Mouse (Mus musculus) CH12.LX (cell line): ENCODE data around the gene Ccar1. TPM values are rescaled to one million over a fixed set of nuclear protein-coding genes. Genes with fewer than 3 reads are reported as not detected.
A peak's percentile ranks its signal among the peaks of the same experiment; 100 is the strongest.

Experiments
- DNase-seq: peaks from one replicate; pipeline ENCODE4 v3.0.0-alpha.2; 2013; ENCODE audit errors: extremely low read depth
- H3K27ac ChIP-seq: 2 replicates; pipeline ENCODE4 v1.5.1; 2012; ENCODE audit warnings: low read depth, mild to moderate bottlenecking, control low read depth, moderate library complexity; ENCODE audit not compliant: insufficient read depth
- H3K27me3 ChIP-seq: replicated peaks from 2 replicates; pipeline ENCODE3; 2012; ENCODE audit warnings: inconsistent platforms
- H3K36me3 ChIP-seq, 2 experiments: replicated peaks in 1 of 2; 2 replicates each; pipeline versions ENCODE3 to v1.6.1; 2012; ENCODE audit warnings: inconsistent platforms in 1 of 2, low read length in 1 of 2, mild to moderate bottlenecking in 1 of 2, mixed read lengths in 1 of 2, moderate library complexity in 1 of 2; ENCODE audit not compliant: control insufficient read depth in 1 of 2, insufficient read depth in 1 of 2
- H3K4me1 ChIP-seq, 2 experiments: 2 replicates each; pipeline ENCODE4 v1.6.1; 2012; ENCODE audit warnings: inconsistent platforms in 1 of 2, moderate library complexity in 1 of 2; ENCODE audit not compliant: insufficient read depth in 2 of 2, control insufficient read depth in 1 of 2
- H3K4me2 ChIP-seq: 2 replicates; pipeline ENCODE4 v1.6.1; 2012; ENCODE audit warnings: low read depth, mild to moderate bottlenecking, control low read depth; ENCODE audit not compliant: poor library complexity, insufficient read depth, severe bottlenecking
- H3K4me3 ChIP-seq, 3 experiments: fragments of 150-350 bp in 1 of 3; sonication (generic) in 1 of 3; replicated peaks in 1 of 3; 2 replicates each; pipeline versions ENCODE3 to v1.5.1; 2011 to 2012; ENCODE audit warnings: low read depth in 2 of 3, low read length in 2 of 3, mild to moderate bottlenecking in 2 of 3, moderate library complexity in 2 of 3, control low read depth in 1 of 3, improper control_type of control experiment in 1 of 3, inconsistent platforms in 1 of 3, mixed read lengths in 1 of 3; ENCODE audit not compliant: poor library complexity in 1 of 3
- H3K79me2 ChIP-seq: replicated peaks from 2 replicates; pipeline ENCODE4 v1.6.1; 2012; ENCODE audit warnings: mild to moderate bottlenecking, moderate library complexity; ENCODE audit not compliant: control insufficient read depth, poor library complexity, insufficient read depth, severe bottlenecking; ENCODE audit errors: extremely low read depth
- H3K9ac ChIP-seq: 2 replicates; pipeline ENCODE4 v1.6.1; 2012; ENCODE audit warnings: low read depth, mild to moderate bottlenecking, control low read depth, moderate library complexity; ENCODE audit not compliant: insufficient read depth
- H3K9me3 ChIP-seq: replicated peaks from 2 replicates; pipeline ENCODE3; 2012; ENCODE audit warnings: low read length, inconsistent platforms, mixed read lengths
- BHLHE40 ChIP-seq: IDR thresholded peaks from 2 replicates; pipeline ENCODE4 v1.6.1; 2011; ENCODE audit warnings: mild to moderate bottlenecking, low read depth, low read length, improper control_type of control experiment
- CHD1 ChIP-seq: IDR thresholded peaks from 2 replicates; pipeline ENCODE4 v1.6.1; 2012; ENCODE audit warnings: low read depth, low read length, improper control_type of control experiment, inconsistent platforms
- CHD2 ChIP-seq: IDR thresholded peaks from 2 replicates; pipeline ENCODE4 v1.6.1; 2011; ENCODE audit warnings: low read length, improper control_type of control experiment
- E2F4 ChIP-seq: IDR thresholded peaks from 2 replicates; pipeline ENCODE4 v1.6.1; 2011; ENCODE audit warnings: low read depth, low read length, improper control_type of control experiment; ENCODE audit not compliant: insufficient replicate concordance
- ETS1 ChIP-seq: conservative IDR thresholded peaks from 2 replicates; pipeline ENCODE4 v1.6.1; 2012; ENCODE audit warnings: low read depth, mild to moderate bottlenecking, inconsistent platforms, low read length, improper control_type of control experiment, moderate library complexity
- GABPA ChIP-seq: IDR thresholded peaks from 2 replicates; pipeline ENCODE4 v1.6.1; 2012; ENCODE audit warnings: low read depth, low read length, improper control_type of control experiment, inconsistent platforms; ENCODE audit not compliant: insufficient replicate concordance
- HCFC1 ChIP-seq: IDR thresholded peaks from 2 replicates; pipeline ENCODE4 v1.6.1; 2012; ENCODE audit warnings: low read depth, mild to moderate bottlenecking, inconsistent platforms, low read length, improper control_type of control experiment
- JUN ChIP-seq: IDR thresholded peaks from 2 replicates; pipeline ENCODE4 v1.6.1; 2011; ENCODE audit warnings: low read depth, mild to moderate bottlenecking, low read length, improper control_type of control experiment, moderate library complexity; ENCODE audit not compliant: insufficient read depth
- JUND ChIP-seq: conservative IDR thresholded peaks from 2 replicates; pipeline ENCODE4 v1.6.1; 2011; ENCODE audit warnings: low read depth, low read length, improper control_type of control experiment
- MAX ChIP-seq: IDR thresholded peaks from 2 replicates; pipeline ENCODE4 v1.6.1; 2011; ENCODE audit warnings: low read length, improper control_type of control experiment
- MAZ ChIP-seq: IDR thresholded peaks from 2 replicates; pipeline ENCODE4 v1.6.1; 2012; ENCODE audit warnings: low read depth, mild to moderate bottlenecking, inconsistent platforms, low read length, improper control_type of control experiment, moderate library complexity
- MEF2A ChIP-seq: IDR thresholded peaks from 2 replicates; pipeline ENCODE4 v1.6.1; 2014; ENCODE audit warnings: low read depth, mild to moderate bottlenecking, inconsistent platforms, low read length, improper control_type of control experiment, borderline replicate concordance
- MXI1 ChIP-seq: IDR thresholded peaks from 2 replicates; pipeline ENCODE4 v1.6.1; 2011; ENCODE audit warnings: mild to moderate bottlenecking, low read depth, low read length, improper control_type of control experiment
- MYC ChIP-seq: IDR thresholded peaks from 2 replicates; pipeline ENCODE4 v1.6.1; 2011; ENCODE audit warnings: low read depth, mild to moderate bottlenecking, improper control_type of control experiment, low read length
- NELFE ChIP-seq: IDR thresholded peaks from 2 replicates; pipeline ENCODE4 v1.6.1; 2011; ENCODE audit warnings: low read depth, low read length, improper control_type of control experiment
- NRF1 ChIP-seq: IDR thresholded peaks from 2 replicates; pipeline ENCODE4 v1.6.1; 2014; ENCODE audit warnings: low read depth, mild to moderate bottlenecking, inconsistent platforms, low read length, improper control_type of control experiment, moderate library complexity
- PAX5 ChIP-seq: IDR thresholded peaks from 2 replicates; pipeline ENCODE4 v1.6.1; 2012; ENCODE audit warnings: low read length, inconsistent platforms, mixed read lengths
- POLR2A ChIP-seq: IDR thresholded peaks from 2 replicates; pipeline ENCODE4 v1.6.1; 2011; ENCODE audit warnings: low read depth, mild to moderate bottlenecking, improper control_type of control experiment, low read length
- POLR2AphosphoS2 ChIP-seq: IDR thresholded peaks from 2 replicates; pipeline ENCODE4 v1.6.1; 2011; ENCODE audit warnings: low read depth, low read length, improper control_type of control experiment
- RAD21 ChIP-seq: IDR thresholded peaks from 2 replicates; pipeline ENCODE4 v1.6.1; 2011; ENCODE audit warnings: low read depth, mild to moderate bottlenecking, low read length, improper control_type of control experiment, moderate library complexity
- RCOR1 ChIP-seq: conservative IDR thresholded peaks from 2 replicates; pipeline ENCODE4 v1.6.1; 2012; ENCODE audit warnings: low read depth, mild to moderate bottlenecking, inconsistent platforms, low read length, improper control_type of control experiment
- SIN3A ChIP-seq: IDR thresholded peaks from 2 replicates; pipeline ENCODE4 v1.6.1; 2012; ENCODE audit warnings: low read length, improper control_type of control experiment, inconsistent platforms
- SMC3 ChIP-seq: IDR thresholded peaks from 2 replicates; pipeline ENCODE4 v1.6.1; 2011; ENCODE audit warnings: low read depth, low read length, improper control_type of control experiment
- TBP ChIP-seq: conservative IDR thresholded peaks from 2 replicates; pipeline ENCODE4 v1.6.1; 2011; ENCODE audit warnings: low read depth, low read length, improper control_type of control experiment
- TCF12 ChIP-seq: IDR thresholded peaks from 2 replicates; pipeline ENCODE4 v1.6.1; 2014; ENCODE audit warnings: low read depth, mild to moderate bottlenecking, inconsistent platforms, low read length, improper control_type of control experiment
- UBTF ChIP-seq: IDR thresholded peaks from 2 replicates; pipeline ENCODE4 v1.6.1; 2012; ENCODE audit warnings: low read depth, mild to moderate bottlenecking, inconsistent platforms, low read length, improper control_type of control experiment, moderate library complexity
- ZC3H11A ChIP-seq: IDR thresholded peaks from 2 replicates; pipeline ENCODE4 v1.6.1; 2012; ENCODE audit warnings: low read depth, mild to moderate bottlenecking, inconsistent platforms, low read length, improper control_type of control experiment
- ZKSCAN1 ChIP-seq: IDR thresholded peaks from 2 replicates; pipeline ENCODE4 v1.6.1; 2012; ENCODE audit warnings: low read depth, inconsistent platforms, low read length, improper control_type of control experiment, borderline replicate concordance
- ZNF384 ChIP-seq: IDR thresholded peaks from 2 replicates; pipeline ENCODE4 v1.6.1; 2012; ENCODE audit warnings: low read depth, low read length, improper control_type of control experiment, inconsistent platforms
- dilution Hi-C: fragments of 300-500 bp; cut with MboI; formaldehyde crosslinking; loops from 2 replicates; pipeline ENCODE4 v1.14.3; 2020; ENCODE audit warnings: low sequenced_read_pairs; ENCODE audit not compliant: extremely low pct_unique_long_range_greater_than_20kb, extremely low pct_ligation_motif_present
- in situ Hi-C: fragments of 300-500 bp; cut with MboI; formaldehyde crosslinking; loops from 3 replicates; pipeline ENCODE4 v1.14.3; 2019; ENCODE audit warnings: low sequenced_read_pairs, low pct_ligation_motif_present, low pct_unique_long_range_greater_than_20kb, mixed read lengths
- polyA plus RNA-seq: library from polyadenylated mRNA; unstranded; fragments of >175 nt; gene quantifications from 2 replicates; pipeline ENCODE4 v1.2.1, GENCODE M21; 2012; ENCODE audit warnings: low read depth; ENCODE audit not compliant: insufficient read length
- total RNA-seq, 2 experiments: library from RNA; depleted of rRNA; stranded (reverse); fragments of 300-350 nt in 1 of 2; fragments of >200 nt in 1 of 2; gene quantifications; 2 replicates each; pipeline ENCODE4 v1.2.3; 2012 to 2014

Gene Ccar1
- total and polyA plus RNA-seq, 3 experiments = 41.5 to 134 (median 43.1) TPM

DNA sequence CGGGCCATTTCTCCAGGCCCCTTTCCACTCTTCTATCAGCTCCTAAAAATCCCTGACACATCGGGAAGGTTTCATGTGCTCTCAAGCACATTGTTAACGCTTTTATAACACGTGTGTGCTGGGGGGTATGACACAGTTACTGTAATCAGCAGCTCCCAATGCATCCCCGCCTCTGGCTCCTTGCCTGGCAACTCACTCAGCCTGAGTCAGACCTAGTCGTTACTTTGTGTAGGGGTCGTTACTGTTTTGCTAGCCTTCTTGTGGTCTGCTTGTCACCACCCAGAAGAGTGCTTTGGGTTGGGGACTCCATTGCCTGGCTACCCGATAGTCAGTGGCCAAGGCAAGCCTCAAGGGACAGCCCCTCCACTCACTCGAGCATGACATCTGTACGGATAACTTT is 61.3 kb downstream of the Ccar1 start:
- Histone ChIP-seq H3K9me3 (no peaks in the 10 kb centered on the region), H3K27me3 (peaks cover 8% of the 10 kb centered on the region), H3K9ac (no peak overlapping the region), H3K27ac (no peak overlapping the region), H3K79me2 (no peaks in the 10 kb centered on the region), H3K36me3 (no peaks in the 10 kb centered on the region), H3K4me1 (peaks cover 3 to 14% of the 10 kb centered on the region in 2 experiments; a peak in 3 of 4 replicates), H3K4me3 (no peak overlapping the region), H3K4me2 (no peak overlapping the region)
- in situ Hi-C loops (no loop called here), dilution Hi-C loops (no loop called here)
- no peak for TF ChIP-seq MAZ
- no peak for TF ChIP-seq CHD2
- no peak for TF ChIP-seq JUND
- no peak for TF ChIP-seq GABPA
- no peak for TF ChIP-seq POLR2AphosphoS2
- no peak for TF ChIP-seq HCFC1
- TF ChIP-seq TBP = no peak
- TF ChIP-seq MXI1 = no peak
- no peak for TF ChIP-seq MYC
- no peak for TF ChIP-seq TCF12
- TF ChIP-seq RAD21 = no peak
- TF ChIP-seq SMC3 = no peak
- no peak for DNase-seq

DNA sequence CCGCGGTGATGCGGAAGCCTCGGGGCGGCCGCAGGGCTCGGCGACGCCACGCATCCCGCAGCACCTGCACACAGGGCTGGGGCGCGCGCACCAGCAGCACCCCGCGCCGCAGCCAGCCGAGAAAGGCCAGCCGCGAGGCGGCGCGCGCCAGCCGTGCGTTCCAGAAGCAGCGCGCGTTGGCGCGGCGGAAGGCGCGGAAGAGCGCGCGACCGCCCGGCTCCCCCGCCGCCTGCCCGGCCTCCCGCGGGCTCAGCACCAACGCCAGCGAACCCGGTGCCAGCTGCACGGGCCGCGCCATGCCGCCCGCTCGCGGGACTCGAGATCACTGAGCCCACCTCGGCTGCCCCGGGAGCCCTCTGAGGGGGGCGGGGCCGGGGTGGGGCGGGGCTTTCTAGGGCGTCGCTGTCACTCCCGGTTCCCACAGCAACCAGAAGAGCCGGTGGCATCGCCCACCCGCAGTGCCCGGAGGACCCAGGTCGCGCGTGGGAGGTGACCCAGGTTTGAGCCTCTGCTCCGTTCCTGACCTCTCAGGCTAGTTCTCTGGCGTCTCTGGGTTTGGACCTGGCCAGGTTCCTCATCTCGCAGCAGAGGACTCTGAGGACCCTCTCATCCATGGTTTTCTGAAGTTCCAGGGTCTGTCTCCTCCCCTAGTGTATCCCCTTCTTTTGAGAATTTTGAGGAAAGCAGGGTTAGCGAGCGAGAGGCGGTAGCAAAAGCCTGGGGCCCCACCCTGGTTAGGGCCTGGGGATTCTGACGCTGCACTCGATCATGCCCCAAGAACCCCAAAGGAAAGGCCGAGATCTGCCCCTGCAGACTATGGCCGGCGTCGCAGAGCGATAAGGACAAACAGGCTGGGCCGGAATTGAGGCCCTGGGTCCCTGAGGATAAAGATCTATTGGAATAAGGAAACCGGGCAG is 66.1 kb downstream of the Ccar1 start, which contains the start of gene Stox1:
Gene Stox1, minus strand, starts transcription at position 358 of the 917 bp plus-strand sequence.
- H3K9me3 ChIP-seq = no peaks in the 10 kb centered on the region
- in situ Hi-C loops = no loop called here
- peak within 1 kb of the TSS; percentile 88 for H3K4me2 ChIP-seq
- no peaks in the 10 kb centered on the region for H3K79me2 ChIP-seq
- H3K4me1 ChIP-seq = peaks cover 3 to 14% of the 10 kb centered on the region in 2 experiments; a peak in 3 of 4 replicates
- peak within 1 kb of the TSS; percentile 49 to 70 (median 61) for H3K4me3 ChIP-seq
- H3K27ac ChIP-seq = no peak within 1 kb of the TSS
- peak within 1 kb of the TSS; percentile 49; the same call in 1 of the 2 replicates for H3K9ac ChIP-seq
- dilution Hi-C loops = no loop called here
- H3K27me3 ChIP-seq = peaks cover 17% of the 10 kb centered on the region
- peak; percentile 36 for DNase-seq
- no peaks in the 10 kb centered on the region for H3K36me3 ChIP-seq
- no peak for TF ChIP-seq POLR2AphosphoS2
- TF ChIP-seq POLR2A = no peak
- TF ChIP-seq HCFC1 = no peak
- no peak for TF ChIP-seq ETS1
- no peak for TF ChIP-seq JUND
- TF ChIP-seq MEF2A = peak; percentile 22; the same call in 1 of the 2 replicates
- TF ChIP-seq TCF12 = peak; percentile 36; the same call in 1 of the 2 replicates
- TF ChIP-seq PAX5 = no peak
- TF ChIP-seq UBTF = peak; percentile 90
- TF ChIP-seq ZNF384 = no peak
- no peak for TF ChIP-seq ZKSCAN1
- TF ChIP-seq MXI1 = peak; percentile 46; the same call in 1 of the 2 replicates
- no peak for TF ChIP-seq E2F4
- no peak for TF ChIP-seq GABPA
- TF ChIP-seq BHLHE40 = no peak
- TF ChIP-seq CHD1 = no peak
- no peak for TF ChIP-seq RCOR1
- TF ChIP-seq SMC3 = peak; percentile 63
- TF ChIP-seq NELFE = no peak
- TF ChIP-seq JUN = no peak
- TF ChIP-seq MAX = no peak
- TF ChIP-seq SIN3A = no peak
- no peak for TF ChIP-seq MAZ
- no peak for TF ChIP-seq ZC3H11A
- peak; percentile 50; the same call in 1 of the 2 replicates for TF ChIP-seq NRF1
- TF ChIP-seq MYC = no peak
- TF ChIP-seq CHD2 = no peak
